Mouse (Mus musculus): ENCODE data around the gene Notum.

GRCm38 (mm10) chr11:120684086-120684485, 23.1 kb upstream of the Notum start:
- no peak for TF ChIP-seq MAX (IDR thresholded peaks at IDR 0.05; ENCODE audit: low read depth)
- no peak for TF ChIP-seq POLR2A (IDR thresholded peaks at IDR 0.05; ENCODE audit: insufficient read length, low read depth)
- TF ChIP-seq TCF12 (IDR thresholded peaks at IDR 0.05; ENCODE audit: insufficient read depth, poor library complexity, severe bottlenecking): no peak
- no peak for TF ChIP-seq E2F4 (IDR thresholded peaks at IDR 0.05; ENCODE audit: insufficient read depth)
- TF ChIP-seq POLR2AphosphoS2 (IDR thresholded peaks at IDR 0.05; ENCODE audit: insufficient read length, low read depth): no peak
- no peak for TF ChIP-seq USF1 (IDR thresholded peaks at IDR 0.05; ENCODE audit: low read depth)
- no peak for TF ChIP-seq MYOD1 (IDR thresholded peaks at IDR 0.05; ENCODE audit: control insufficient read depth in 1 of 3, insufficient read length in 2 of 3, low read depth in 2 of 3)
- no peak for TF ChIP-seq REST (IDR thresholded peaks at IDR 0.05; ENCODE audit: insufficient read depth, insufficient read length)
- no peak for TF ChIP-seq MYOG (IDR thresholded peaks at IDR 0.05; ENCODE audit: control insufficient read depth in 1 of 3, insufficient read depth in 1 of 3, insufficient read length in 2 of 3, low read depth in 2 of 3)
- no peak for TF ChIP-seq TCF3 (IDR thresholded peaks at IDR 0.05; ENCODE audit: insufficient read length, low read depth)
- no peak for TF ChIP-seq CEBPB (IDR thresholded peaks at IDR 0.05; ENCODE audit: insufficient read depth, poor library complexity, severe bottlenecking)

Data from myocyte (in vitro differentiated cells).